Mouse (Mus musculus) induced T-regulatory cell, adult 2 months (primary cell): Measurements from ENCODE around the gene Olfr1254.

Source experiments
- DNase-seq: peaks from one replicate; pipeline ENCODE4 v3.0.0-alpha.2; 2012; ENCODE audit warnings: low read depth

Gene Olfr1254

GRCm38 (mm10) chr2:89793519-89793918, at the start of gene Olfr1254:
Gene Olfr1254, minus strand, starts transcription at chr2:89793619.
- no peak for DNase-seq

- no peak for DNase-seq
Observed at GRCm38 (mm10) chr2:89841455-89841854, 48.0 kb upstream of the Olfr1254 start, which contains the start of gene Olfr1256. Gene Olfr1256, minus strand, starts transcription at chr2:89841555.

GRCm38 (mm10) chr2:89820216-89820615, 26.8 kb upstream of the Olfr1254 start:
- no peak for DNase-seq

DNA sequence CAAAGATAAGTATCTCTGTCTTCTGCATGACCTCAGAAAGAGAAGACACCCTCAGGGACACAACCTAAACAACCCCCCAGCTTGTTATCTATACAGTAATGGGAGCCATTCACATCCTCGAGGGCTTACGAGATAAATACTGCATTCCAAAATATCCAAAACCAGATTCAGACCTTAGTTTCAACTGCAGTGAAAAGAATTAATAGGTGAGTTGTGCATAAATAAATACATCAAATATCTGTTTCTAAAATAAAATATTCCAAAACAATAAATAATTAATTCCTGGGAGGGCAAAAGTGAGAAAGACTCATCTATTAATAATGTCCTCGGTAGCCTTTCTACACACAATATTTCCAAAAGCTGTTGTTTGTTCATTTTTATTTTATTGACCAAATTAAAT, 18.3 kb upstream of the Olfr1254 start, which contains the start of gene Olfr1255:
Gene Olfr1255, plus strand, starts transcription at position 301 of the 400 bp plus-strand sequence.
- no peak for DNase-seq

GRCm38 (mm10) chr2:89810751-89811150, 17.3 kb upstream of the Olfr1254 start:
- no peak for DNase-seq

DNA sequence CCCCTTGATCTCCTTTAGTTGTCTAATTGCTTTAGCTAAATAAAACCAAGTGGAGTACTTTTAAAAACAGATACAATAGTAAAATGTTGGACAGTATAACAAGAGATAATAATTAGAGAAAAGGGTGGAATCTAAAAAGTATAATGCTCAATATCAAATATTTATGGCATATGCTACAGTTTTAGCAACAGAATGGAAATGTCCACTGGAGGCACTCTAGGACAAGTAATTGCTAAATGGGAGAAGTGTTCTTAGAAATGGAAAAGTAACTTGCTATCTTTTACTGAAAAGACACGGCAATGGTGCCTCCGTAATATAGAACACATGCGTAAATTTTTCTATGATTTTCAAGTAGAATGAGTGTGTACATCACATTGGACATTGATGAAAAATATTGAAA, 6.2 kb upstream of the Olfr1254 start:
- no peak for DNase-seq

DNA sequence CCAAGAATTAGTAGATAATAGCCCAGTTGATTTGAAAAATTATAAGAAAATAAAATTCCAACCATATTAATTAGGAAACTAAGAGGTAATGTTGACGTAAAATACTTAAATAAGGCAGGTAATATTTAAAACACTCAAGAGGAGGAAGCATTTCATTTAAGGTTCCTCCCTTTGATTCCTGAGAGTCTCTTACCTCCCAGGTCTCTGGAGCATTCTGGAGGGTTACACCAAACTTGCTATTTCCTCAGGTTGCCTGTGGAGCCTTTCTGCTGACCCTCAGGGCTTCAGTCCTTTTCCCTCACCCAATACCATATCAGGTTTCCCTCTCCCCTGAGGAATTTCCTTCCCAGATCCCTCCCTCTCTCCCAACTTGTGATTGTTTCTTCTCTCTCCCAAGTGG, 36.4 kb downstream of the Olfr1254 start, which contains the start of gene Olfr1253:
Gene Olfr1253, minus strand, starts transcription at position 101 of the 400 bp plus-strand sequence.
- DNase-seq, result no peak
